Mouse (Mus musculus) testis, adult 2 months (tissue): ENCODE measurements at regions not wholly inside any gene's neighbourhood (a gene's known extent, or its start where the extent isn't known, plus 50 kb on each side); places are given as distances from the start of the nearest gene placed in this dataset.
"Not testable (repeated sequence)": the region's sequence is repeated elsewhere in the genome, so short reads cannot be mapped to it uniquely, and the experiment has no call there.

Experiments used
- H3K27ac ChIP-seq: fragments of 200-500 bp; 2 replicates; pipeline ENCODE4 v1.5.1; 2012; ENCODE audit warnings: low read depth, low read length; ENCODE audit not compliant: control insufficient read depth, insufficient read depth
- H3K27me3 ChIP-seq: fragments of 200-500 bp; 2 replicates; pipeline ENCODE4 v1.6.1; 2012; ENCODE audit warnings: mild to moderate bottlenecking, low read length, moderate library complexity; ENCODE audit not compliant: control insufficient read depth, insufficient read depth
- H3K36me3 ChIP-seq: fragments of 200-500 bp; 2 replicates; pipeline ENCODE4 v1.6.1; 2012; ENCODE audit warnings: mild to moderate bottlenecking, low read length; ENCODE audit not compliant: control insufficient read depth, insufficient read depth
- H3K4me1 ChIP-seq: fragments of 200-500 bp; 2 replicates; pipeline ENCODE4 v1.6.1; 2012; ENCODE audit warnings: low read length; ENCODE audit not compliant: control insufficient read depth, insufficient read depth
- H3K4me3 ChIP-seq: fragments of 200-500 bp; 2 replicates; pipeline ENCODE4 v1.5.1; 2012; ENCODE audit warnings: low read depth, mild to moderate bottlenecking, low read length, moderate library complexity, mixed read lengths; ENCODE audit not compliant: control insufficient read depth
- CTCF ChIP-seq: fragments of 200-500 bp; IDR thresholded peaks from 2 replicates; pipeline ENCODE4 v1.5.1; 2012; ENCODE audit warnings: low read depth, mild to moderate bottlenecking, inconsistent platforms, low read length, moderate library complexity; ENCODE audit not compliant: control insufficient read depth, insufficient read depth, insufficient replicate concordance
- POLR2A ChIP-seq: fragments of 200-500 bp; IDR thresholded peaks from 2 replicates; pipeline ENCODE4 v1.6.1; 2012; ENCODE audit warnings: low read depth, mild to moderate bottlenecking, inconsistent platforms, low read length, moderate library complexity; ENCODE audit not compliant: control insufficient read depth

DNA sequence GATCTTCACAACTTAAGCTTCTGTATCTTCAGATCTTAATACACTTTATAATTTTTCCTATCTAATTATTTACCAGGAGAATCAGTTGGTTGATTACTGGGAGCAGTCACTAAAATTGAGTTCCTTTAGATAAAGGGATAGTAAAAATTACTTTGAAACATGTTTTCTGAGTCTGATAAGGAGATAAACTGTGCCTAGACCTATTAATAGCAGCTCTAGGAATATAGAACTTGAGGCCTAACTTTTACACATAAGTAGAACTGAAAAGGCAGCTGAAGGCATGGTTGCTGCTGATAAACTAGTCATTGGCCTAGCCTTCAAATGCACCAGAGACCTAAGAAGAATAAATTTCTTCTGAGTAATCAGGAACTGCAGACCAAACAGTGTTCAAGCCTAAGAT, 260.5 kb downstream of the Aasdhppt start:
- Histone ChIP-seq H3K27ac (no peak overlapping the region), H3K36me3 (no peaks in the 10 kb centered on the region), H3K27me3 (no peaks in the 10 kb centered on the region), H3K4me1 (no peaks in the 10 kb centered on the region), H3K4me3 (no peak overlapping the region)
- TF ChIP-seq CTCF (no peak), POLR2A (no peak)

DNA sequence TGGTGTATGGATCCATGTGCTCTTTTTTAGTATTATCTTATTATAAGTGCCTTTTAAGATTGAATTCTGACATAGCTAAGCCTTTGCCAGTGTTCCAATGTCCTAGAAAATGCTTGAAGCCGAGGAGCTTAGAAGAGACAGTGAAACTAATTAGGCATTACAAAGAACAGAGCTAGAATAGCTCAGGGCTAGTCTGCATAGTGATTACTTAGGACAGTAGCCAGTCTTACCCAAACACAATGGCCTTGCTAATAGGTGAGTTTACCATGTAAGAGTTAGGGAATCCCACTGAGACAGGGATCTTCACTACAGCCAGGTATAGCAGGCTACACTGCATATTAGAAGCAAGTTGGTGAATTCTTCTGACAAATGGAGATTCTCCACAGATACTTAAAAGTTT, 261.6 kb downstream of the Aasdhppt start:
- not testable (repeated sequence) for H3K27ac ChIP-seq, H3K4me1 ChIP-seq, H3K36me3 ChIP-seq, H3K27me3 ChIP-seq, H3K4me3 ChIP-seq

DNA sequence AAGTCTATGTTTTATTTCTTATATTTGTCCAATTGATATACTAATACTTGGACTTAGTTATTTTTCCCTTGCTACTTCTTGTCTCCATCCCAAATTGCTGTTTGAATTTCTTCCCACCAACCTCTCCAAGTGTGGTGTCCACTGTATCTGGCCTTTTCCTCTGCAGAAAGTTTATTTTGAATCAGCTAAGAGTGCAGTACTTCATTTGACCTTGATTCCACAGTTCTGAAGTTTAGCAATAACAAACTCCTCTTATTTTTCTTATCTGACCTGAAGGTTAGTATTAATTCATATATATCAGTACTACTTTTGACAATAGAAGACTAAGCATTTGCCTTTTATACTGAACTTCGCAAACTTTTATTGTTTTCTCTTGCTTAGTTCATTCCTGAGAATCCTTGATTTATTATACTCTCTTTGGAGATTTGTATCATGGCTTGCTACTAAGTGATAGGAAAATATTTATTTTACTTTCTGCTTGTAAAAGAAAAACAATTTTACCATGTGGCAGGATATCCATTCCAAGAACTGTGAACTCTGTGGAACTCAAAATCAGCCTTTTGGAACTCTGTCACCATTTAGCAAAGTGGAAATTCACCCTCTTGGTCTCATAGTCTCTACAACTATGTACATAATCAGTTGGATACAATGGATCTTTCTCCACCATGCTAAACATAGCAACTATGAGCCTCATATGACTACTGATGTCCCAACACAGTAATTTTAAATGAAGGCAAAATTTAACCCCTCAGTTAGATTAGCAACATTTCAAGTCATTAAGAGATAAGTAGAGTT, 268.2 kb downstream of the Aasdhppt start:
- Histone ChIP-seq H3K27ac (no peak overlapping the region), H3K27me3 (no peaks in the 10 kb centered on the region), H3K4me1 (no peaks in the 10 kb centered on the region), H3K4me3 (no peak overlapping the region), H3K36me3 (no peaks in the 10 kb centered on the region)
- TF ChIP-seq POLR2A: no peak
- TF ChIP-seq CTCF: no peak

DNA sequence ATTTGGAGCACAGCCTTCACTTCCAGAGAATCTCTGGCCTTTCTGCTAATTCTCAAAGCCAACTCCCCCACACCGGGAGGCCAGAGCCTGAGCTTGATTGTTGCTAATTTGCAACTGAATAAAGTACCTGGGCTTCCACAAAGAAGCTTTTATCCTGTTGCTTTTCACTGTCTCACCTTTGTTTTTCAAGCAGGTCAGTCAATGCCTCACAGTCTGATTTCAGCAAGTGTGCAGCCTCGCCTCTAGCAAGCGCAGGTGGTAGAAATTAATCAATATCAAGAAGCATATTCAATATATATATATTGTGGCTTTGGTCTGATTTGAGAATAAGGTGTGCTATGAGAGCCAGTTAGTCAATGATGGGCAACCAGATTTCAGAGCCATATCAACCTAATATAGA, 282.1 kb downstream of the Aasdhppt start:
- H3K27ac ChIP-seq, H3K27me3 ChIP-seq, H3K4me1 ChIP-seq, H3K4me3 ChIP-seq, H3K36me3 ChIP-seq: not testable (repeated sequence)

DNA sequence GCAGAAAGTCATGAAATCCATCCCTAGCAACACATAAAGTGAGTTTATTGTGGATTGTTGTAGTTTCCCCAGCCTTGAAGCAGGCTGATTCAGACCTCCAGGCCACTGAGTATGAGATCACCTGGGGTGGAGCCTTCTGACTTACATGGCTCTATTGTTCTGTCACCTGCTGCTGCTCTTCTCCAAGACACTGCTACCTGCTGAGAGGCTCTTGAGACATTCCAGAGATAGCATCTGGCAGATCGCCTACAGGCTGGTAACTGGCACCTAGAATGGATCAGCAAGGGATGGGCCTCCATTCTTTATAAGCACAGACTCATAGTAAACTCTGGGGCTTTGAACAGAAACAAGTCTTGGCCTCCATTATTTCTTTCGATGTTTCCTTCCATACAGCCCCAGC, 289.2 kb downstream of the Aasdhppt start:
- Histone ChIP-seq H3K27me3 (no peaks in the 10 kb centered on the region), H3K4me1 (no peaks in the 10 kb centered on the region), H3K36me3 (no peaks in the 10 kb centered on the region), H3K4me3 (peak overlapping the region; percentile 11; the same call in 1 of the 2 replicates), H3K27ac (no peak overlapping the region)
- TF ChIP-seq POLR2A (no peak), CTCF (no peak)

DNA sequence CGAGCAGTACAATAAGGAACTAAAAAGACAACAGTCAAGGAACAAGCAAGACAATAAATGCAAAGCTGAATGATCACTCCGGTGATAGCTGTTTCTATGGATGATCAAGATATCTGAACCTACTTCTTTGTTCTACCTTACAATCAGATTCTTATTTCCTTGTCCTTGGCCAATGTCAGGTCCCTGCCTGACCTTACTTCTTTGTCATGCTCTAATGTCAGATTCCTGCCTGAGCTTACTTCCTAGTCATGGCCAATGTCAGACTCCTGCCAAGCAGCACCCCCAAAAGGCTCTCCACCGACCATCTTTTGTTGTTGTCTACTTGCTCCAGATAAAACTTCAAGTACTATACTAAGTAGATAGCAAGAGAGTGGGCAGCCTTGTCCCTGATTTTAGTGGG, 312.6 kb downstream of the Aasdhppt start:
- no peak overlapping the region for H3K4me3 ChIP-seq
- no peaks in the 10 kb centered on the region for H3K36me3 ChIP-seq
- H3K4me1 ChIP-seq: no peaks in the 10 kb centered on the region
- TF ChIP-seq POLR2A: no peak
- H3K27ac ChIP-seq: no peak overlapping the region
- H3K27me3 ChIP-seq: no peaks in the 10 kb centered on the region

DNA sequence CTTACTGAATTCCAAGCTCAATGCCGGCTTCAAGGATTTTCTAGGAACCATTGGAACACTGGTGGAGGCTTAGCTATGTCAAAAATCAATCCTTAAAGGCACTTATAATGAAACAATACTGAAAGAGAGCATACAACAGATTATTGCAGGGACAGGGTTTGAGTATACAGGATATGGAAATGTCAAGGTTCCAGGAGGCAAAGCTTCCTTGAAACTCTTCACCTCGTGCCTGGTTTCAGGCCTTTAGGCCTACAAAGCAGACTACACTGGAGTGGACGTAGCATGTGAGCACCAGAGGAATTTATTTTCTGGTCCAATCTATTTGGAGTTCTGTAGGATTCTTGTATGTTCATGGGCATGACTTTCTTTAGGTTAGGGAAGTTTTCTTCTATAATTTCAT, 320.9 kb downstream of the Aasdhppt start:
- H3K4me3 ChIP-seq, H3K36me3 ChIP-seq, H3K4me1 ChIP-seq, H3K27ac ChIP-seq, H3K27me3 ChIP-seq: not testable (repeated sequence)

DNA sequence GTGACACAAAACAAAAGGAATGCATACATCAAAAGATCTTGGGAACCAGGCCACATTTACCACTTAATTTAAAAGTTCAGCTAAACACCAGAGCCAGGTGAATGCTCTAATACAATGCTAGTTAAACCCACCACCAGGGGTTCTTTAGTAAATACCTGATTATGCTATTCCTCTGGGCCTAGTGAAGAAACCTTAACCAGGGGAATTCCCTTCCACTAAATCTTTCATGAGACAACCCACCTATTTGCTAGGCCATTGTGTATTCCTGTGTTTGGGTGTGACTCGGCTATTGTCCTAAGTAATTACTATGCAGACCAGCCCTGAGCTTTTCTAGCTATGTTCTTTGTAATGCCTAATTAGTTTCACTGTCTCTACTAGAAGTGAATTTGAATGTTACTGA, 321.3 kb downstream of the Aasdhppt start:
- H3K4me3 ChIP-seq, H3K4me1 ChIP-seq, H3K27me3 ChIP-seq, H3K36me3 ChIP-seq, H3K27ac ChIP-seq: not testable (repeated sequence)
